Mouse (Mus musculus): ENCODE results near the gene Sigirr.

- no peak for TF ChIP-seq CTCF (IDR thresholded peaks at IDR 0.05; ENCODE audit: extremely low read depth, insufficient read depth, low read length)
- TF ChIP-seq POLR2A (IDR thresholded peaks at IDR 0.05; ENCODE audit: extremely low read depth, insufficient read depth, low read length) = peak; percentile 30; the same call in 1 of the 2 replicates
These were observed 52.7 kb downstream of the Sigirr start for GRCm38 (mm10) chr7:141047581-141048225.

Measured in cortical plate, adult 2 months (tissue).